Mouse (Mus musculus) megakaryocyte-erythroid progenitor cell, adult 5-6 weeks (primary cell): Measurements from ENCODE around the gene Syngr2. TPM values are rescaled to one million over a fixed set of nuclear protein-coding genes. Genes with fewer than 3 reads are reported as not detected.

ENCODE experiments used
- ATAC-seq: replicated peaks from 2 replicates; pipeline ENCODE4 v1.8.0; 2016; ENCODE audit warnings: mild to moderate bottlenecking, inconsistent platforms; ENCODE audit not compliant: severe bottlenecking, poor library complexity, low FRiP score, low TSS enrichment
- total RNA-seq, 2 experiments: library from RNA; stranded (forward) in 1 of 2; stranded (reverse) in 1 of 2; fragments of 200-1000, 215-1000 nt in 1 of 2; fragments of >200 nt in 1 of 2; fragmentation: Nextera tagmentation in 1 of 2; gene quantifications; 2 replicates each; pipeline ENCODE4 v1.2.3; 2014 to 2017

The Syngr2 gene
- total RNA-seq (2014; fragmentation: Nextera tagmentation) (166 and 173 TPM in 2 replicates), total RNA-seq (2017) (83.2 and 116 TPM in 2 replicates)

- peak; percentile 42; the same call in 1 of the 2 replicates for ATAC-seq
Observed at GRCm38 (mm10) chr11:117809407-117810311, at the start of gene Syngr2, which contains the start of gene Gm20708. TSS of gene Syngr2 (plus strand) at chr11:117809668. TSS of gene Gm20708 (plus strand) at chr11:117809668.

- no peak for ATAC-seq
Observed at GRCm38 (mm10) chr11:117760374-117761119, 48.9 kb upstream of the Syngr2 start.

GRCm38 (mm10) chr11:117761801-117762200 is 47.7 kb upstream of the Syngr2 start:
- ATAC-seq = no peak

- ATAC-seq = no peak
Observed at GRCm38 (mm10) chr11:117762246-117762645, 47.2 kb upstream of the Syngr2 start.

- ATAC-seq = no peak
Observed at GRCm38 (mm10) chr11:117764319-117764718, 45.1 kb upstream of the Syngr2 start.

GRCm38 (mm10) chr11:117765361-117765760 is 44.1 kb upstream of the Syngr2 start:
- no peak for ATAC-seq

- no peak for ATAC-seq
Observed at GRCm38 (mm10) chr11:117766275-117766674, 43.2 kb upstream of the Syngr2 start.

- ATAC-seq = no peak
Observed at GRCm38 (mm10) chr11:117768725-117769682, 40.5 kb upstream of the Syngr2 start.

GRCm38 (mm10) chr11:117769683-117770047 is 39.8 kb upstream of the Syngr2 start:
- no peak for ATAC-seq

GRCm38 (mm10) chr11:117770407-117770806 is 39.1 kb upstream of the Syngr2 start:
- no peak for ATAC-seq

GRCm38 (mm10) chr11:117772352-117772751 is 37.1 kb upstream of the Syngr2 start:
- no peak for ATAC-seq

GRCm38 (mm10) chr11:117774925-117775324 is 34.5 kb upstream of the Syngr2 start:
- ATAC-seq = no peak

GRCm38 (mm10) chr11:117775540-117775939 is 33.9 kb upstream of the Syngr2 start:
- no peak for ATAC-seq

- no peak for ATAC-seq
Observed at GRCm38 (mm10) chr11:117776085-117776792, 33.2 kb upstream of the Syngr2 start.

- no peak for ATAC-seq
Observed at GRCm38 (mm10) chr11:117777111-117777510, 32.4 kb upstream of the Syngr2 start.

GRCm38 (mm10) chr11:117778031-117778430 is 31.4 kb upstream of the Syngr2 start:
- ATAC-seq = no peak

GRCm38 (mm10) chr11:117778851-117779433 is 30.5 kb upstream of the Syngr2 start:
- no peak for ATAC-seq

- ATAC-seq = peak; percentile 38
Observed at GRCm38 (mm10) chr11:117779434-117780198, 29.9 kb upstream of the Syngr2 start.
